Mouse (Mus musculus) cortical plate, adult 2 months (tissue): ENCODE results near the gene Cldn22. TPM values are rescaled to one million over a fixed set of nuclear protein-coding genes. Genes with fewer than 3 reads are reported as not detected.

Experiments used
- H3K27ac ChIP-seq: fragments of 200-500 bp; 2 replicates; pipeline ENCODE4 v1.5.1; 2012; ENCODE audit warnings: low read length, control low read depth, inconsistent platforms; ENCODE audit not compliant: insufficient read depth
- H3K4me1 ChIP-seq: fragments of 200-500 bp; 2 replicates; pipeline ENCODE4 v1.6.1; 2011; ENCODE audit warnings: low read length; ENCODE audit not compliant: control insufficient read depth, insufficient read depth
- H3K4me3 ChIP-seq: fragments of 200-500 bp; 2 replicates; pipeline ENCODE4 v1.5.1; 2011; ENCODE audit warnings: mild to moderate bottlenecking, low read length, control low read depth; ENCODE audit not compliant: insufficient read depth
- CTCF ChIP-seq: fragments of 200-500 bp; IDR thresholded peaks from 2 replicates; pipeline ENCODE4 v1.5.1; 2011; ENCODE audit warnings: mild to moderate bottlenecking, control low read depth, low read length; ENCODE audit not compliant: insufficient read depth; ENCODE audit errors: extremely low read depth
- POLR2A ChIP-seq: fragments of 200-500 bp; IDR thresholded peaks from 2 replicates; pipeline ENCODE4 v1.6.1; 2011; ENCODE audit warnings: mild to moderate bottlenecking, low read length, control low read depth; ENCODE audit not compliant: insufficient read depth; ENCODE audit errors: extremely low read depth
- polyA plus RNA-seq: library from polyadenylated mRNA; depleted of rRNA; stranded (reverse); fragments of >200 nt; gene quantifications from 2 replicates; pipeline ENCODE4 v1.2.3, GENCODE M21; 2012; rRNA removed

The Cldn22 gene
- polyA plus RNA-seq, 1 experiment: 3.2 TPM

- TF ChIP-seq CTCF: no peak
- no peak for TF ChIP-seq POLR2A
- no peak overlapping the region for H3K27ac ChIP-seq
Observed at GRCm38 (mm10) chr8:47853356-47853755, 29.1 kb downstream of the Cldn22 start.

GRCm38 (mm10) chr8:47859259-47859658 is 35.0 kb downstream of the Cldn22 start:
- Histone ChIP-seq H3K27ac (no peak overlapping the region), H3K4me1 (no peaks in the 10 kb centered on the region), H3K4me3 (no peak overlapping the region)
- no peak for TF ChIP-seq CTCF
- TF ChIP-seq POLR2A: no peak; the same call in 1 of the 2 replicates

More at GRCm38 (mm10) chr8:47853356-47853755, 29.1 kb downstream of the Cldn22 start:
- Histone ChIP-seq H3K4me3 (no peak overlapping the region), H3K4me1 (no peaks in the 10 kb centered on the region)

- no peaks in the 10 kb centered on the region for H3K4me1 ChIP-seq
- no peak overlapping the region for H3K27ac ChIP-seq
- TF ChIP-seq POLR2A (no peak), CTCF (no peak)
- no peak overlapping the region for H3K4me3 ChIP-seq
Observed at GRCm38 (mm10) chr8:47866568-47866967, 42.3 kb downstream of the Cldn22 start.

- Histone ChIP-seq H3K4me1 (no peaks in the 10 kb centered on the region), H3K4me3 (no peak overlapping the region), H3K27ac (no peak overlapping the region)
- TF ChIP-seq POLR2A (no peak), CTCF (peak; percentile 96)
Observed at GRCm38 (mm10) chr8:47867067-47867466, 42.8 kb downstream of the Cldn22 start.

GRCm38 (mm10) chr8:47872361-47873107 is 48.3 kb downstream of the Cldn22 start:
- Histone ChIP-seq H3K4me3 (no peak overlapping the region), H3K27ac (no peak overlapping the region), H3K4me1 (no peaks in the 10 kb centered on the region)
- TF ChIP-seq POLR2A (no peak), CTCF (peak; percentile 88)

GRCm38 (mm10) chr8:47874497-47875178 is 50.4 kb downstream of the Cldn22 start:
- TF ChIP-seq CTCF: no peak
- no peak for TF ChIP-seq POLR2A
- H3K4me1 ChIP-seq: no peaks in the 10 kb centered on the region
- no peak overlapping the region for H3K4me3 ChIP-seq
- no peak overlapping the region for H3K27ac ChIP-seq

Other genes with a start within 250 kb of the Cldn22 start
- gene Ing2, start 148.9 kb upstream of the Cldn22 start, polyA plus RNA-seq: 46.6 and 47.1 TPM in 2 replicates
- 11.4 and 12.4 TPM in 2 replicates for gene Cdkn2aip, start 110.5 kb upstream of the Cldn22 start, polyA plus RNA-seq
- gene Cldn24, start 2.3 kb upstream of the Cldn22 start, polyA plus RNA-seq: not detected in 2 replicates
- 10.1 and 10.5 TPM in 2 replicates for gene Wwc2, start 166.4 kb downstream of the Cldn22 start, polyA plus RNA-seq